Mouse (Mus musculus): ENCODE measurements at regions not wholly inside any gene's neighbourhood (a gene's known extent, or its start where the extent isn't known, plus 50 kb on each side); places are given as distances from the start of the nearest gene placed in this dataset.

DNA sequence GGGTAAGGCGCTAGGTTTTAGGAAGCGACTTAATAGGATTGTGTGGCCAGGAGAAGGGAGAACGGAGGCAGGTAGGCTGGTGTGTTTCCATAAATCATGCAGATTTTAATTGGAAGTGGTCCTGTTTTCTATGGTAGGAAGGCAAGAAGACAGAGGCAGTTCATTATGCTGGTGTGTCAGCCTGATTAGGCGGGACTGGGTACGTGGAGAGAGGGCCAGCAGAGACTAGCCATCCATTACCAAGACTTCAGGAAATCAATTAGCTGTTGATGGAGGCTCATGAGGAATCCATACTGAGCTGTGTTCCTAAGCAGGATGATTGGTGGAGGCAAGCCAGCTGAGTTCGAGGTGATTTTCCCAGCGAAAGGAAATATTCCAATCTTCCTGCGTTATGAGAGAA lies 261.3 kb upstream of the Dynlrb2 start:
- no peaks in the 10 kb centered on the region for H3K4me1 ChIP-seq
- H3K9me3 ChIP-seq: peaks cover 25% of the 10 kb centered on the region; the same call in 1 of the 2 replicates
- TF ChIP-seq GATA1 (IDR thresholded peaks at IDR 0.05; ENCODE audit: borderline replicate concordance, low read length): no peak
- TF ChIP-seq FLI1 (IDR thresholded peaks at IDR 0.05; ENCODE audit: low read length): no peak
- H3K27me3 ChIP-seq (replicated peaks): no peaks in the 10 kb centered on the region
- no peaks in the 10 kb centered on the region for H3K36me3 ChIP-seq (replicated peaks; ENCODE audit: low read length)
- H3K4me3 ChIP-seq (replicated peaks): no peak overlapping the region

DNA sequence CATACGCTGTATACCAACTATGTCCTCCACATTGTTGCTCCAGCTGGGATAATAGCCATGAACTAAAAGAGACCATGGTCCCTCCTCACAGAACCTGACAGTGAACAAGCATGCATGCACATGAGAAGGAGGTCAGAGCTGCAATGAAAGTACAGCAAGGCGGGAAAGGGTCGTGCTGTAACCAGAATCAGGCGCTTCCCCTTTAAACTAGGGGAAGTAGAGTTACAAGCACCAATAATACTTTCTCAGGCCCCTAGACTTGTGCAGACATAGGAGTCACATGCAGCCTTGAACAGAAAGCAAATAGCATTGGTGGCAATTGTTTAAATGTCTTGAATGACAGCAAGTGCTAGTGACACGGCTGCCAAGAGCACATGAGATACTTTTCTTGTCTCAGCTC lies 261.8 kb upstream of the Dynlrb2 start:
- H3K4me3 ChIP-seq (replicated peaks): no peak overlapping the region
- peaks cover 20% of the 10 kb centered on the region; the same call in 1 of the 2 replicates for H3K9me3 ChIP-seq
- H3K36me3 ChIP-seq (replicated peaks; ENCODE audit: low read length): no peaks in the 10 kb centered on the region
- no peaks in the 10 kb centered on the region for H3K4me1 ChIP-seq
- TF ChIP-seq FLI1 (IDR thresholded peaks at IDR 0.05; ENCODE audit: low read length): no peak
- TF ChIP-seq GATA1 (IDR thresholded peaks at IDR 0.05; ENCODE audit: borderline replicate concordance, low read length): no peak
- H3K27me3 ChIP-seq (replicated peaks): no peaks in the 10 kb centered on the region

DNA sequence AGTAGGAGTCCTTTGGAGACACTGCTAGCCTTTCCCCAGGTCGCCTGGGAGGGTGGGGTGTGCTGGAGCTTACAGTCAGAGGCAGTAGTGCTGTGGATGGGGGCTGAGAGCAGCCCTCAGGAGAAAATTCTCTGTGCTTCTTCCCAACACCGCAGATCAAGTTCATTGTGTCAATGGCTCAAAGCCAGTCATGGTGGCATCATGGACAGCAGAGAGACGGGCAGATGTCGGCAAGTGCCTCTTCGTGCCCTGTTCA lies 262.9 kb upstream of the Dynlrb2 start:
- H3K36me3 ChIP-seq (replicated peaks; ENCODE audit: low read length): no peaks in the 10 kb centered on the region
- H3K27me3 ChIP-seq (replicated peaks): no peaks in the 10 kb centered on the region
- peaks cover 20% of the 10 kb centered on the region; the same call in 1 of the 2 replicates for H3K9me3 ChIP-seq
- TF ChIP-seq FLI1 (IDR thresholded peaks at IDR 0.05; ENCODE audit: low read length): no peak
- no peak for TF ChIP-seq GATA1 (IDR thresholded peaks at IDR 0.05; ENCODE audit: borderline replicate concordance, low read length)
- no peak overlapping the region for H3K4me3 ChIP-seq (replicated peaks)
- H3K4me1 ChIP-seq: no peaks in the 10 kb centered on the region

DNA sequence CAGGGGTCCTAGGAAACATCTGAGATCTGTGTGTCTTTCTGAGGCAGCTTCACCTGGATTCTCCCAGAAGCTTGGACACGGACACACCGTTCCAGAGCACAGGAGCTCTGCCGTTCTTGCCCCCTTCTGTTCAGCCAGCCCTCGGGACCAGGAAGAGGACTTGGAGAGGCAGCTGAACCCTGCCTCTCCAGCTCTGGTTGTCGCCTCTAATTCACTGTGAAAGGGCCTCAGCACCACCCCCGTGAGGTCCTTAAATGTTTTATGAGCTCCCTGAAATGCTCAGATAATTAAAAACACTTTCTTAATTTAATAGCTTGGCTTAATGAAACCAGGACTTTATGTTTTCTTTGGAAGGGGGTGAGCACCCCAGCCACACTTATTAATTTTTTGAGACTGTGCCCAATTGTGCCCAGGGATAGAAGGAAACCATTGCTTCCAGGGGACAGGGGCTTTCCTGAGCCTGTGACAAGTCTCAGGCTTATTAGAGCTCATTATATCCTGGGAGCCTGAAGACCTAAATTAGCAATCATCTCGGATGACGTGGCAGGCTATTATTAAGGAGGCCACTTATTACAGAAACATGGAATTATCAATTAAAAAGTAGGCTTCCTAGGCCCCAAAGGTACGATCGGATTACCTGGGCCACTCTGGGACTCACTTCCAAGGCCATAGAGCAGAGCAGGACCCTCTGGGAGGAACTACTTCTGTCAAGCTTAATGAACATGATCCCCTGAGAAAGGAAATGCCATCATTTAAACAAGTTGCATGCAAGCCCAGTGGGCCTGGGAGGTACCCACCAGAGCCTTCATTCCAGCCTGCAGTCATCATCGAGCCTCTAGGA lies 263.4 kb upstream of the Dynlrb2 start:
- no peaks in the 10 kb centered on the region for H3K4me1 ChIP-seq
- no peak for TF ChIP-seq GATA1 (IDR thresholded peaks at IDR 0.05; ENCODE audit: borderline replicate concordance, low read length)
- no peak for TF ChIP-seq FLI1 (IDR thresholded peaks at IDR 0.05; ENCODE audit: low read length)
- H3K9me3 ChIP-seq: peaks cover 20% of the 10 kb centered on the region; the same call in 1 of the 2 replicates
- no peaks in the 10 kb centered on the region for H3K36me3 ChIP-seq (replicated peaks; ENCODE audit: low read length)
- no peak overlapping the region for H3K4me3 ChIP-seq (replicated peaks)
- H3K27me3 ChIP-seq (replicated peaks): no peaks in the 10 kb centered on the region

DNA sequence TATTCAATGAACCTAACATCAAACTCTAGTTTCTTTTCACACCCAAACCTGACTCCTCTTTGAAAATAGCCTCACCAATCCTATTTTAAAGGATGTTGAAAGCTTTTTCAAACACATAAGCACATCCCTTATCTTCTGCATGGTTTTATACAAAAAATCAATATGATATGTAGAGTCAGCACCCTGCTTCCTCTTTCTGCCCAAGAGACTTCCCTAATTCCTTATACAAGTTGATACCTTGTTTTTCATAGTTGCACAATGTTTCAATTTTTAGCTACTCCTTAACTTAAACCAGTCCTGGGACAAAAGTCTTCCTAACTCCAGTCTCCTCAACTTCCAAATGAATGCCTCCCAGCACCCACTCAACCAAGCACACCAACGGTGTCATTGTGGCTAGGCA lies 266.1 kb upstream of the Dynlrb2 start:
- Histone ChIP-seq H3K9me3 (peaks cover 25% of the 10 kb centered on the region; the same call in 1 of the 2 replicates), H3K4me3 (replicated peaks) (no peak overlapping the region), H3K36me3 (replicated peaks; ENCODE audit: low read length) (no peaks in the 10 kb centered on the region), H3K27me3 (replicated peaks) (no peaks in the 10 kb centered on the region), H3K4me1 (no peaks in the 10 kb centered on the region)
- TF ChIP-seq FLI1 (IDR thresholded peaks at IDR 0.05; ENCODE audit: low read length) (no peak), GATA1 (IDR thresholded peaks at IDR 0.05; ENCODE audit: borderline replicate concordance, low read length) (no peak)

DNA sequence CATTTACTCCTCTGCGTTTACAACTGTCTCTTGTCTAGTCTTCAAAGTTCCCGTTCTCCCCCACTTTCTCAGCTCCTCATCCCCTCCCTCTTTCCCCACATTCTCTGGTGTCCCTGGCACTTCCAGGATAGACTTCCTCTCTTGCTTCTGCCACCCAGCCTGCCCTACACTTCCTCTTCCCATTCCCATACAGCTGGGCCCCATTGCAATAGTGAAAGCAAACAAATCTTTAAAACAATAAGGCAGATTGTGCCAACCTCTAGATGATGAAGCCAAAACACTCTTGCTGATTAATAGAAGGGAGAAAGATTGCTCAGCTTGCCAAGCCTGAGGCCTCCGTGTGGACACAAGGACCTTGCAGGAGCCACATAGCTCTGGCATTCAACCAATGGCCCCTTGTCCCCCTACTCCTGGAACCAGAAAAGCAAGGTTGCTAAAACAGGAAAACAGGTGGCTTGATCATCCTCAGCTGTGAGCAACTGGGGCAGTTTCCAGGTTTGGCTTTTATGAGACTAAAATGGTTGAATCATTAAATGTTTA lies 267.1 kb upstream of the Dynlrb2 start:
- H3K4me1 ChIP-seq: no peaks in the 10 kb centered on the region
- no peaks in the 10 kb centered on the region for H3K27me3 ChIP-seq (replicated peaks)
- H3K36me3 ChIP-seq (replicated peaks; ENCODE audit: low read length): no peaks in the 10 kb centered on the region
- H3K9me3 ChIP-seq: peaks cover 21% of the 10 kb centered on the region; the same call in 1 of the 2 replicates
- H3K4me3 ChIP-seq (replicated peaks): no peak overlapping the region
- TF ChIP-seq GATA1 (IDR thresholded peaks at IDR 0.05; ENCODE audit: borderline replicate concordance, low read length) (no peak), FLI1 (IDR thresholded peaks at IDR 0.05; ENCODE audit: low read length) (no peak)

DNA sequence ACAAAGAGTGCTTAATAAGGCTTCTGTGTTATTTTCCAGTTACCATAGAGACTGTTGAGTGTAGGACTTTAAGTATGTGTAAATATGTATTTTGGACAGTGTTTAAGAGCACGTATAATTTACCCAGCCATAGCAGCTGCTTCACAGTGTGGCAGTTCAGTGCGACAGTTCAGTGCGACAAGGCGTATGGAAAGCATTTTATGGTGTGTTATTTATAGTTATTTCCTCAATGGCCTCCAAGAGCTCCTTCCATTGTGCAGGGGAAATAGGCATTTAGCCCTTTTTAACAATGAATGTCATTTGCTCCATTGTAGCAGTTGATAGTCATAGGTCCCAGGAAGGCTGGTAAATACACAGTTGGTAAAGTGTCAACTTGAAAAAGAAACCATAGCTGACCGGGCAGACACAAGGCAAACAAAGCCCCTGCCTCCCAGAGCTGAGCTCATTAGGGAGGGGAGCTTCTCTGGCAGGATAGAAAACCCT lies 275.1 kb upstream of the Dynlrb2 start:
- Histone ChIP-seq H3K4me3 (replicated peaks) (no peak overlapping the region), H3K36me3 (replicated peaks; ENCODE audit: low read length) (no peaks in the 10 kb centered on the region), H3K9me3 (peaks cover 17% of the 10 kb centered on the region), H3K4me1 (no peaks in the 10 kb centered on the region), H3K27me3 (replicated peaks) (no peaks in the 10 kb centered on the region)
- no peak for TF ChIP-seq FLI1 (IDR thresholded peaks at IDR 0.05; ENCODE audit: low read length)
- TF ChIP-seq GATA1 (IDR thresholded peaks at IDR 0.05; ENCODE audit: borderline replicate concordance, low read length): no peak

DNA sequence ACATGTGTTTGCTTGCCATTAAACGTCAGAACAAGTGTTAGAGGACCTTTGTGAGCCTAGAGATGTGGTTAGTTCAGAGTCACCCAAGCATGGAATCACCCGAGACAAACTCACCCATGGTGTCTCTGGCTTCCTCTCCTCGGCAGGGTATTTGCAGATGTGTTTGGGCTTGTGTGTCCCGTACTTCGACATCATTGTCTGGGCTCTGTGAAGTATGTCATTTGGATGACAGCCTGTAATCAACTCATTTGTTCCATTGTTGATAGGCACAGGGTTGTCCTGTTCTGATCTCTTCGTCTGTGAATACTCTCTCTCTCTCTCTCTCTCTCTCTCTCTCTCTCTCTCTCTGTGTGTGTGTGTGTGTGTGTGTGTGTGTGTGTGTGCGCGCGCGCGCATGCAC lies 277.8 kb upstream of the Dynlrb2 start:
- no peaks in the 10 kb centered on the region for H3K4me1 ChIP-seq
- H3K36me3 ChIP-seq (replicated peaks; ENCODE audit: low read length): no peaks in the 10 kb centered on the region
- H3K9me3 ChIP-seq: peaks cover 15% of the 10 kb centered on the region
- no peak overlapping the region for H3K4me3 ChIP-seq (replicated peaks)
- TF ChIP-seq GATA1 (IDR thresholded peaks at IDR 0.05; ENCODE audit: borderline replicate concordance, low read length) (no peak), FLI1 (IDR thresholded peaks at IDR 0.05; ENCODE audit: low read length) (no peak)
- no peaks in the 10 kb centered on the region for H3K27me3 ChIP-seq (replicated peaks)

DNA sequence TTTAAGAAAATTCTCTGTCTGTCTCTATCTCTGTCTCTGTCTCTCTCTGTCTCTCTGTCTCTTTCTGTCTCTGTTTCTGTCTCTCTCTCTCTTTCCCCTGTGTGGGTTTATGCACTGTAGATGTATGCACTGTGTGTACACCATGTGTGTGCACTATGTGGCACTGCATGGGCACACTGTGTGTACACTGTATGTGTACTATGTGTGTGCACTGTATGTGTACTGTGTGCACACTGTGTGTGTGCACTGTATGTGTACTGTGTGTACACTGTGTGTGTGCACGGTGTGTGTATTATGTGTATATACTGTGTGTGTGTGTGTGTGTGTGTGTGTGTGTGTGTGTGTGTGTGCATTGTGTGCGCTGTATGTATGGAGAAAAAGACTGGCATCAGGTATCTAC lies 281.5 kb upstream of the Dynlrb2 start:
- Histone ChIP-seq H3K4me3 (replicated peaks) (peak overlapping the region; percentile 80), H3K27me3 (replicated peaks) (no peaks in the 10 kb centered on the region), H3K4me1 (no peaks in the 10 kb centered on the region), H3K9me3 (peaks cover 10% of the 10 kb centered on the region), H3K36me3 (replicated peaks; ENCODE audit: low read length) (no peaks in the 10 kb centered on the region)
- TF ChIP-seq GATA1 (IDR thresholded peaks at IDR 0.05; ENCODE audit: borderline replicate concordance, low read length) (no peak), FLI1 (IDR thresholded peaks at IDR 0.05; ENCODE audit: low read length) (no peak)

DNA sequence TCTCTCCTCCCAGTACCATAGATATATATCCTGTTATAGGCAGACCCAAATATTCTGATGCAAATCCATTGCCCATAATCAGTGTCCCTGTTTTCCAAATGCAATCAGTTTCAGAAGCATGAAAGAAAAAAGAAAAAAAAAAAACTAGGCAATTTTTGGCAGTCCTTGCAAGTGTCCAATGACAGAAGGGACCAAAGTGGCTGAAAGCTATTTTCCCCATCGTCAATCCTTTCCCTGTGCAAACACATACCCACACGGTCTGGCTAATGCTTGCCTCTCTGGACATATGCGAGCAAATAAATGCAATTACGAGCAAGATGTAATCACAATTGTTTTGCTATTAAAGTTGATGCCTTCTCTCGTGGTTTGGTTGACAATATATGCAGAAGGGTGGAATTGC lies 288.9 kb upstream of the Dynlrb2 start:
- H3K4me1 ChIP-seq: no peaks in the 10 kb centered on the region
- TF ChIP-seq GATA1 (IDR thresholded peaks at IDR 0.05; ENCODE audit: borderline replicate concordance, low read length) (no peak), FLI1 (IDR thresholded peaks at IDR 0.05; ENCODE audit: low read length) (no peak)
- H3K4me3 ChIP-seq (replicated peaks): no peak overlapping the region
- H3K9me3 ChIP-seq: 0 out of 2 replicates have a peak, but pooled peaks cover 3% of the 10 kb centered on the region
- no peaks in the 10 kb centered on the region for H3K27me3 ChIP-seq (replicated peaks)
- H3K36me3 ChIP-seq (replicated peaks; ENCODE audit: low read length): no peaks in the 10 kb centered on the region
